Mouse (Mus musculus) lung, adult 2 months (tissue): Measurements from ENCODE around the gene Frmd5.

Experiments
- CTCF ChIP-seq: fragments of 200-500 bp; IDR thresholded peaks from 2 replicates; pipeline ENCODE4 v1.5.1; 2011; ENCODE audit warnings: mild to moderate bottlenecking, low read length, control low read depth; ENCODE audit not compliant: insufficient read depth
- POLR2A ChIP-seq: fragments of 200-500 bp; IDR thresholded peaks from 2 replicates; pipeline ENCODE4 v1.6.1; 2011; ENCODE audit warnings: low read depth, mild to moderate bottlenecking, control low read depth, low read length, borderline replicate concordance; ENCODE audit errors: extremely low read depth

DNA sequence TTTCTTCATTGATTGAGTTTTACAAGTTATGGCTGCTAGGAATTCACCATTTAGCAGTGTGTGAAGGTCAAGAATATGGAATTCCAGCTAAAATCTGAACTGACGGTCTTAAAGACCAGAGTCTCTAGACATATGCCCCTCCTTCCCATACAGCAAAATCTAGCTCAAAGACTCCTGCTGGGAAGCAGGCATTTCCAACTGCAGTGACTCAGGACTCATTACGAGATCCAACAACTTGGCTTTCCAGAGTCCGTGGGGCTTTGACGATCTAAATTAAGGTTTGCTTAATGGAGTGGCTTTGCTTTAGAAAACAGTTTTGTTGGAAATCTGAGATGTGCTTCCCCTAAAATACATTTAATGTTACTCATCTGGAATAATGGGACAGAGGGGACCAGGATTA lies 204.5 kb downstream of the Frmd5 start:
- no peak for TF ChIP-seq POLR2A
- no peak for TF ChIP-seq CTCF
